Mouse (Mus musculus): ENCODE data around the gene Vmn2r100. TPM values are rescaled to one million over a fixed set of nuclear protein-coding genes. Genes with fewer than 3 reads are reported as not detected.

The Vmn2r100 gene
- total and polyA plus RNA-seq, 3 experiments, result not detected

- Histone ChIP-seq H3K4me3 (replicated peaks in 1 of 3; ENCODE audit: low read depth in 2 of 3, low read length in 2 of 3, poor library complexity in 1 of 3) (no peak within 1 kb of the TSS), H3K9me3 (replicated peaks; ENCODE audit: low read length) (peaks cover 6% of the 10 kb centered on the region), H3K4me1 (ENCODE audit: control insufficient read depth in 1 of 2, insufficient read depth in 2 of 2) (no peaks in the 10 kb centered on the region), H3K79me2 (replicated peaks; ENCODE audit: control insufficient read depth, extremely low read depth, insufficient read depth, poor library complexity, severe bottlenecking) (no peaks in the 10 kb centered on the region), H3K9ac (ENCODE audit: insufficient read depth, low read depth) (no peak within 1 kb of the TSS), H3K27me3 (replicated peaks) (no peaks in the 10 kb centered on the region), H3K36me3 (replicated peaks in 1 of 2; ENCODE audit: control insufficient read depth in 1 of 2, insufficient read depth in 1 of 2, low read length in 1 of 2) (no peaks in the 10 kb centered on the region), H3K27ac (ENCODE audit: insufficient read depth, low read depth) (no peak within 1 kb of the TSS), H3K4me2 (ENCODE audit: insufficient read depth, low read depth, poor library complexity, severe bottlenecking) (no peak within 1 kb of the TSS)
- TF ChIP-seq NRF1 (IDR thresholded peaks at IDR 0.05; ENCODE audit: low read depth, low read length), result no peak
- DNase-seq (ENCODE audit: extremely low read depth), result no peak
- dilution Hi-C loops (cut with MboI; ENCODE audit: extremely low pct_ligation_motif_present, extremely low pct_unique_long_range_greater_than_20kb, low sequenced_read_pairs), result no loop called here
- in situ Hi-C loops (cut with MboI; ENCODE audit: low pct_ligation_motif_present, low pct_unique_long_range_greater_than_20kb, low sequenced_read_pairs), result no loop called here
These were observed 72.4 kb downstream of the Vmn2r100 start, which contains the start of gene Vmn2r101 for GRCm38 (mm10) chr17:19576927-19577326. TSS of gene Vmn2r101 (plus strand) at chr17:19577227.

Other genes with a start within 250 kb of the Vmn2r100 start
- not detected in 2 replicates for gene Vmn2r99, start 142.8 kb upstream of the Vmn2r100 start, total RNA-seq (2012; rRNA removed)
- gene Vmn2r99, start 142.8 kb upstream of the Vmn2r100 start, total RNA-seq (2014; rRNA removed), result not detected in 2 replicates
- not detected in 2 replicates for gene Vmn2r99, start 142.8 kb upstream of the Vmn2r100 start, polyA plus RNA-seq (2012; ENCODE audit: insufficient read length, low read depth)
- not detected in 2 replicates for gene Vmn2r101, start 72.5 kb downstream of the Vmn2r100 start, total RNA-seq (2012; rRNA removed)
- gene Vmn2r101, start 72.5 kb downstream of the Vmn2r100 start, total RNA-seq (2014; rRNA removed), result not detected in 2 replicates
- gene Vmn2r101, start 72.5 kb downstream of the Vmn2r100 start, polyA plus RNA-seq (2012; ENCODE audit: insufficient read length, low read depth), result not detected in 2 replicates
- not detected in 2 replicates for gene Vmn2r102, start 155.6 kb downstream of the Vmn2r100 start, total RNA-seq (2012; rRNA removed)
- not detected in 2 replicates for gene Vmn2r102, start 155.6 kb downstream of the Vmn2r100 start, total RNA-seq (2014; rRNA removed)
- 0.01 TPM in 1 of 2 replicates, not detected in the other for gene Vmn2r102, start 155.6 kb downstream of the Vmn2r100 start, polyA plus RNA-seq (2012; ENCODE audit: insufficient read length, low read depth)

Measured in CH12.LX (cell line).